Comparison of ENCODE assay signal across 11 mouse cellular contexts in genomic region chr15:93627836-93628797, GRCm38 (mm10). TPM values are rescaled to one million over a fixed set of nuclear protein-coding genes. Genes with fewer than 3 reads are reported as not detected.
DNase-seq lines count a peak whose midpoint lies in the region; ATAC-seq lines count a peak whose summit lies in the region.
"Had no signal": no experiment of that assay in that cellular context is flagged by ENCODE, and none has a peak within 500 bp of the region (broad histone marks: within the 10 kb centered on the region; RNA-seq: fewer than 3 reads in every experiment).

No protein-coding gene starts in this region.

- peak overlapping the region; percentile 25 for H3K27ac ChIP-seq in heart, embryonic 15.5 days
- H3K27ac ChIP-seq in kidney, embryonic 16.5 days (ENCODE audit: low read length), result 0 out of 2 replicates have a peak overlapping the region, but pooled peaks have one; percentile 36
- no peak overlapping the region for H3K27ac ChIP-seq in forebrain, embryonic 13.5 days
- no peak overlapping the region for H3K27ac ChIP-seq in hindbrain, embryonic 14.5 days
- H3K27ac ChIP-seq: macrophage had no signal

- H3K36me3 ChIP-seq in heart, embryonic 15.5 days, result no peaks in the 10 kb centered on the region
- H3K36me3 ChIP-seq in kidney, embryonic 16.5 days (ENCODE audit: insufficient read depth, low read length), result no peaks in the 10 kb centered on the region
- no peaks in the 10 kb centered on the region for H3K36me3 ChIP-seq in forebrain, embryonic 13.5 days (ENCODE audit: poor library complexity, severe bottlenecking)
- no peaks in the 10 kb centered on the region for H3K36me3 ChIP-seq in hindbrain, embryonic 14.5 days (replicated peaks; ENCODE audit: control insufficient read depth, insufficient read depth)
- H3K36me3 ChIP-seq: G1E had no signal

- no peaks in the 10 kb centered on the region for H3K9me3 ChIP-seq in heart, embryonic 15.5 days (replicated peaks)
- no peaks in the 10 kb centered on the region for H3K9me3 ChIP-seq in kidney, embryonic 16.5 days (ENCODE audit: low read length)
- H3K9me3 ChIP-seq in forebrain, embryonic 13.5 days (replicated peaks), result no peaks in the 10 kb centered on the region
- H3K9me3 ChIP-seq in hindbrain, embryonic 14.5 days (ENCODE audit: control insufficient read depth, low read length), result no peaks in the 10 kb centered on the region

- ATAC-seq in heart, embryonic 15.5 days (replicated peaks; ENCODE audit: insufficient number of reproducible peaks, insufficient read depth, low FRiP score, low read depth), result peak; percentile 67; the same call in 1 of the 2 replicates
- ATAC-seq in kidney, embryonic 16.5 days (ENCODE audit: low FRiP score, low TSS enrichment), result peak; percentile 76
- ATAC-seq in forebrain, embryonic 13.5 days, result no peak
- ATAC-seq in hindbrain, embryonic 14.5 days (ENCODE audit: low FRiP score), result no peak

- peak overlapping the region; percentile 51 for H3K4me2 ChIP-seq in heart, embryonic 15.5 days
- peak overlapping the region; percentile 12 for H3K4me2 ChIP-seq in kidney, embryonic 16.5 days (replicated peaks; ENCODE audit: low read depth, low read length)
- H3K4me2 ChIP-seq in forebrain, embryonic 13.5 days, result no peak overlapping the region
- no peak overlapping the region for H3K4me2 ChIP-seq in hindbrain, embryonic 14.5 days (replicated peaks)

- H3K9ac ChIP-seq in heart, embryonic 15.5 days, result 0 out of 2 replicates have a peak overlapping the region, but pooled peaks have one; percentile 13
- H3K9ac ChIP-seq in kidney, embryonic 16.5 days (replicated peaks; ENCODE audit: low read length), result no peak overlapping the region
- H3K9ac ChIP-seq in forebrain, embryonic 13.5 days, result no peak overlapping the region
- no peak overlapping the region for H3K9ac ChIP-seq in hindbrain, embryonic 14.5 days

- DNase-seq in heart, adult 8-10 months (ENCODE audit: low spot score), result no peak
- DNase-seq in R1 (ENCODE audit: low read depth, low spot score), result peak; percentile 79
- peak; percentile 20 for DNase-seq in lung, postnatal 10 days
- DNase-seq in cerebellum, adult 9-11 months, result no peak
- DNase-seq in hindbrain, embryonic 14.5 days (ENCODE audit: low spot score), result no peak
- DNase-seq: adrenal gland, postnatal 36 days had no signal

- H3K4me3 ChIP-seq in heart, embryonic 15.5 days, result no peak overlapping the region
- no peak overlapping the region for H3K4me3 ChIP-seq in kidney, embryonic 16.5 days (ENCODE audit: low read length)
- no peak overlapping the region for H3K4me3 ChIP-seq in forebrain, embryonic 13.5 days
- H3K4me3 ChIP-seq in hindbrain, embryonic 14.5 days (replicated peaks; ENCODE audit: low read length), result no peak overlapping the region

- peaks cover 20% of the 10 kb centered on the region for H3K4me1 ChIP-seq in heart, embryonic 15.5 days (replicated peaks)
- H3K4me1 ChIP-seq in kidney, embryonic 16.5 days (ENCODE audit: insufficient read depth, low read length), result peaks cover 23% of the 10 kb centered on the region
- no peaks in the 10 kb centered on the region for H3K4me1 ChIP-seq in forebrain, embryonic 13.5 days
- H3K4me1 ChIP-seq in hindbrain, embryonic 14.5 days (replicated peaks; ENCODE audit: control insufficient read depth, insufficient read depth, low read length), result no peaks in the 10 kb centered on the region

- WGBS in heart, embryonic 15.5 days, result 51% methylated on average over 21 of the region's 21 CpGs
- WGBS in kidney, embryonic 16.5 days, result 58% methylated on average over 21 of the region's 21 CpGs
- 85% methylated on average over 21 of the region's 21 CpGs for WGBS in forebrain, embryonic 13.5 days
- WGBS in hindbrain, embryonic 14.5 days, result 82% methylated on average over 21 of the region's 21 CpGs

- H3K27me3 ChIP-seq in heart, embryonic 15.5 days, result no peaks in the 10 kb centered on the region
- no peaks in the 10 kb centered on the region for H3K27me3 ChIP-seq in kidney, embryonic 16.5 days (ENCODE audit: insufficient read depth, low read length)
- no peaks in the 10 kb centered on the region for H3K27me3 ChIP-seq in forebrain, embryonic 13.5 days
- H3K27me3 ChIP-seq in hindbrain, embryonic 14.5 days (ENCODE audit: control insufficient read depth, insufficient read depth, low read length), result no peaks in the 10 kb centered on the region

RNA-seq across cellular contexts. Expression of gene Prickle1, which starts 32.4 kb away (rescaled TPM):
- 28.2 and 31.0 TPM in 2 replicates for polyA plus RNA-seq in heart, embryonic 15.5 days (2015; fragmentation: Nextera tagmentation; extraction: Ambion mirVana)
- total RNA-seq in heart, adult 8-10 months (2022), result 10 to 100 TPM; 10.8 to 18.3 (median 15.4) TPM
- 28.5 and 31.3 TPM in 2 replicates for polyA plus RNA-seq in kidney, embryonic 16.5 days (2015; fragmentation: Nextera tagmentation; extraction: Ambion mirVana)
- 5.6 and 6.9 TPM in 2 replicates for polyA plus RNA-seq in forebrain, embryonic 13.5 days (2015; fragmentation: Nextera tagmentation; extraction: Ambion mirVana)
- 27.2 and 28.8 TPM in 2 replicates for polyA plus RNA-seq in hindbrain, embryonic 14.5 days (2014; fragmentation: Nextera tagmentation; extraction: Ambion mirVana)
- polyA plus RNA-seq: G1E, macrophage had no signal

Comparison
In these comparisons a context has a peak if more than half of its experiments do, and no peak if none do; other contexts are left out.
1. ATAC-seq: peak in heart, embryonic 15.5 days (single experiment) and kidney, embryonic 16.5 days (single experiment); none in forebrain, embryonic 13.5 days (single experiment) and hindbrain, embryonic 14.5 days (single experiment).
2. H3K27ac ChIP-seq: peak in heart, embryonic 15.5 days (single experiment) and kidney, embryonic 16.5 days (single experiment); none in forebrain, embryonic 13.5 days (single experiment) and hindbrain, embryonic 14.5 days (single experiment).
3. H3K4me2 ChIP-seq: peak in heart, embryonic 15.5 days (single experiment) and kidney, embryonic 16.5 days (single experiment); none in forebrain, embryonic 13.5 days (single experiment) and hindbrain, embryonic 14.5 days (single experiment).
4. DNase-seq: peak in R1 (single experiment) and lung, postnatal 10 days (single experiment); none in heart, adult 8-10 months (single experiment), cerebellum, adult 9-11 months (single experiment) and hindbrain, embryonic 14.5 days (single experiment).